Mouse (Mus musculus) megakaryocyte-erythroid progenitor cell, adult 5-6 weeks (primary cell): Measurements from ENCODE around the gene Slc27a5. TPM values are rescaled to one million over a fixed set of nuclear protein-coding genes. Genes with fewer than 3 reads are reported as not detected.

Experiments
- ATAC-seq: replicated peaks from 2 replicates; pipeline ENCODE4 v1.8.0; 2016; ENCODE audit warnings: mild to moderate bottlenecking, inconsistent platforms; ENCODE audit not compliant: severe bottlenecking, poor library complexity, low FRiP score, low TSS enrichment
- total RNA-seq, 2 experiments: library from RNA; stranded (forward) in 1 of 2; stranded (reverse) in 1 of 2; fragments of 200-1000, 215-1000 nt in 1 of 2; fragments of >200 nt in 1 of 2; fragmentation: Nextera tagmentation in 1 of 2; gene quantifications; 2 replicates each; pipeline ENCODE4 v1.2.3; 2014 to 2017

The Slc27a5 gene
- total RNA-seq, 2 experiments from 2014 or later: not detected

DNA sequence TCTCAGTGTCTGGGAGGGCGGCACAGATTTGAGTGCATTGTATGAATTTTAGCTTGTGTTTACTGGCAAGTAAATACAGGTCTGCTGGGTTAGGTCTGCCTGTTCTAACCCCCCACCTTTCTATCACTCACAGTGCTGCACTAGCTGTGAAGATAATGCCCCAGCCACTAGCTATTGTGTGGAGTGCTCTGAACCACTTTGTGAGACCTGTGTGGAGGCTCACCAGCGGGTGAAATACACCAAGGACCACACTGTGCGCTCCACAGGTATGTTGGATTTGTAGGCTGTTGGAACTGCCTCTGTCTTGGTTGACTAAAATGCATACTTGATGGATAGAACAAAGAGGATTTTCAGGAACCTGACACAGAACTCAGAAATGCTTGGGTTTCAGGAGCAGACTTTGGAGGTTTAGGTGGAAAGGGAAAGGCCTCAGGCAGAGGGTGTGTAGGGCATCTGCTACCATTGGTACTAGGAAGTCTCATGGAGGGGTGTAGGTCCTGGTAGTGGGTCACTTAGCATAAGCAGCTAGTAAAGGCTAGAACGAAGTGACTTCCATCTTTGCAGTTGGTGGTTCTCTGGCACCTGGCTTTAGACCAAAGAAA, 27.6 kb upstream of the Slc27a5 start:
- no peak for ATAC-seq

DNA sequence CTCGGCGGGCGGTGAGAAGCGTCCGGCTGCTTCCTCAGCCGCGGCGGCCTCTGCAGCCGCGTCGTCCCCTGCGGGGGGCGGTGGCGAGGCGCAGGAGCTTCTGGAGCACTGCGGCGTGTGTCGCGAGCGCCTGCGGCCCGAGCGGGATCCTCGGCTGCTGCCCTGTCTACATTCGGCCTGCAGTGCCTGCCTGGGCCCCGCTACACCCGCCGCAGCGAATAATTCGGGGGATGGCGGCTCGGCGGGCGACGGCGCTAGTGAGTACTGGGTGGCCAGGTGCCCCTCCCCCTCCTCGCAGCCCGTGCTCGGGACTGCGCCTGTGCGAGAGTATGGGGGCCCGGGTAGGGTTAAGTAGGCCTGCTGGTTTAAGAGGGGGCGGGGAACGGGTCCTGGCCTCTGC, 26.8 kb upstream of the Slc27a5 start:
- ATAC-seq: peak; percentile 12

DNA sequence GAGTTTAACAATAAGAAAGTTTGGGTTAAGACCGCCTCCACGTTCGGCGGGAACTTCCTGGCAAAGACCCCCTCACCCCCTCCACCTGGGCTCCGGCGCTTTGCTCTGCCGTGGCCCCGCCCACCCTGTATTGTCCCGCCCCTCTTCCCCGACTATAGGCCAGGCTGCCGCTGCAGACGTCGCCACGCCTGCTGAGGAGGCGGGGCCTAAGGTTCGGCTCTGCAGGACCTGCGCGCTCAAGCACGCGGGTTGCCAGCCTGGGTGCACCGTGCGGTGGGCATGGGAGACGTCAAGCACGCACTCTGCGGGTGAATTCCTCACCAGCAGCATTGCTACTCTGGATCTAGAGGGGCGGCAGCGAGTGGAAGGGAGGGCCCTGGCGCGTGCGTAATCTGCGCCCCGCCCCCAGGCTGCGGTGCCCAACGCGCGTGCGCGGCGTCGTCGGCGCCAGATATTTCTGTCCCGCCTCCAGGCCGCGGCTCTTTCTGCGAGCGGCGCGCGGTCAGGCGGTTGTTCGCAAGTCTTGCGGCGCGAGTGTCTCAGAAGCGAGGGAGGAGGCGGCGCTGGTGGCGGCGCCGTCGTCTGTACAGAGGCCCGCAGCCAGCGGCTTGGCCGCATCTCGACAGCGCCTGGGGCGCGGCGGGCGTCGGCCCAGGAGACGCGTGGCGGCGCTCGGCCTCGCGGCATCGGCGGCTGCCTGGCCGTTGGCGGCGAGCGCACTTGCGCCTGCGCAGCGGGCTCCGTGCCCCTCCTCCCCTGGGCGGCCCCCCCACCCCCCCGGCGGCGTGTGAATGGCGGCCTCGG, 26.1 kb upstream of the Slc27a5 start:
- peak; percentile 84 for ATAC-seq

DNA sequence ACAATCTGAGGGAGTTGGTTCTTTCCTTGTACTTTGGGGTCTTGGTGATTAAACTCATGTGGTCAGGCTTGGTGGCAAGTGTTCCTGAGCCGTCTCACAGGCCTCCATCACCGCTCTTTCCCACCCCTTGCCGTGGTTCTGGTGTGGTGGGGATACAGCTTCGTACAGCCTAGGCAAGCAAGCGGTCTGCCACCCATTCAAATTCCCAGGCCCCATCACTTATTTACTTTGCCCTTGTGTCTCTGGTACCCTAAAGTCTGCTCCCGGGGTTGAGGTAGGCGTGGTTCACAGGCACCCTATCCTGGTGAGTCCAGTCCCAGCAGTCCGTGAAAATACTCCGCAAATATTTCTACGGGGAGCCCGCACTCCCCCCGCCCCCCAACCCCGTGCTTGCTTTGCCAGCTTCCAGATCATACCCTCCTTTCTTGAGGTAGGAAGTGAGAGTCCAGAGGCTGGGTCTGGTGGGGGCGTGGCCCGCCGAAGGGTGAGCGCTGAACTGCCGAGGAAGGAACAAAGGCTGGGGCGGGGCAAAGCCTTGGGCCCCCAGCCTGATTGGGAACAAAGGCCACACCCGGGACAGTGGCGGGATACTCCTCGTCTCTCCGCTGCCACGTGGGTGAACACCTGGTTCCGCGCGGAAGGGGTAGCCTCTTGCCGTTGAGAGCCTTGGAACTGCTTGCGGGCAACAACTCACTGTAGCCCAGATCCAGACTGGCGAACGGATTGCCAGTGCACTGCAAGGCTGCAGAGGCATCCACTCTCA, 25.0 kb upstream of the Slc27a5 start:
- ATAC-seq: peak; percentile 58

DNA sequence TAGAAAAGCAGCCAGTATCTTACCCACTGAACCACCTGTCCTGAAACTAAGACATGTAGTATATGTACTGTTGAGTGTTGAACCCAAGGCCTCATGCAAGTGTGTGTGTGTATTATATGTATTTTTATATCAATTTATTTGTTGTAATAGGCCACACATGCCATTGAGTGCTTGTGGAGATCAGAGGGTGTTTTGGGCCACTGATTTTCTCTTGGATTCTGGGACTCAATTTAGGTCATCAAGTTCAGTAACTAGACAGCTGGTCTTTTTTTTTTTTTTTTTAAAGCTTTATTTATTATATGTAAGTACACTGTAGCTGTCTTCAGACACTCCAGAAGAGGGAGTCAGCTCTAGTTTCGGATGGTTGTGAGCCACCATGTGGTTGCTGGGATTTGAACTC, 17.2 kb upstream of the Slc27a5 start:
- no peak for ATAC-seq

DNA sequence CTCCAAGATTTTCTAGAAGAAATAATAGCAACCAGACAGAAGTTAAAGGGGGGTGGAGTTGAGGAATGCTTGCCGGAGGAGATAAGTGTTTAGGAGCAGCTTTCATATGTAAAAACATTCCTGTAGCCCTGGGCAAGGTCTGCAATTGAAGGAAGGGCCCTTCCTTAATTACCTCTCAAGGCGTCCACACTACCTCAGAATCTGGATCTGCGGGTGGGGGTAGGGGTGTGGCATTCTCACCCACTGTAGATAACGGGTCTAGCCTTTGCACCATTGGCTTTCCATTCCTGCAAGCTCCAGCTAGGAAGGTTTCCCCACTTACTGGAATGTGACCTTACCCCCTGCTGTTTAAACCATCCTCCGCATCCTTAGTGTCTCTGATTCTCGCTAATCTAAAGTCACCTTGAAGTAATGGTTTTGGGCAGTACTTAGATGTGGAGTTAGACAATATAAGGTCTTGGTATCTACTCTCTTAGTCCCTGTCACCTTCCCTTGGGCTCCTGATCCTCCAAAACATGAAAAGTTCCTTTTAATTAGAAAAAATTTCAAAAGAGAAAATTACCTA, 16.4 kb upstream of the Slc27a5 start:
- no peak for ATAC-seq

DNA sequence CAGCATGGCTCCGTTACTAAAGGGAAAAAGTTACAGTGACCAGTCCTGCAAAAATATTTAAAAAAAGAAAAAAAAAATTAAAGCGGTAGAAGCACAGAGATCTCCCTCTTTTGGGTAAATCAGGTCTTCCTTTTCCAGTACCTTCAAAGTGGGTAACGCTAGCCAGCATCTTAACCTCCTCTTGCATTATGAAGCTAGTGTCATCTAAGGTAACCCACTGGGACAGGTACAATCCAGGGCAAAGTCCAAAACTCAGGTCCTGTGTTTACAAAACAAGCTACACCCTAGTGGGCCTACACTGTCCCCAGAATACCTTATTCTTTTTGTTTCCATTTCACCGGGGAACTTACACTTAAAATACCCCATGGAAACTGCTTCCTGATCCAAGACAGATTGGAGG, 15.7 kb upstream of the Slc27a5 start:
- ATAC-seq: no peak

DNA sequence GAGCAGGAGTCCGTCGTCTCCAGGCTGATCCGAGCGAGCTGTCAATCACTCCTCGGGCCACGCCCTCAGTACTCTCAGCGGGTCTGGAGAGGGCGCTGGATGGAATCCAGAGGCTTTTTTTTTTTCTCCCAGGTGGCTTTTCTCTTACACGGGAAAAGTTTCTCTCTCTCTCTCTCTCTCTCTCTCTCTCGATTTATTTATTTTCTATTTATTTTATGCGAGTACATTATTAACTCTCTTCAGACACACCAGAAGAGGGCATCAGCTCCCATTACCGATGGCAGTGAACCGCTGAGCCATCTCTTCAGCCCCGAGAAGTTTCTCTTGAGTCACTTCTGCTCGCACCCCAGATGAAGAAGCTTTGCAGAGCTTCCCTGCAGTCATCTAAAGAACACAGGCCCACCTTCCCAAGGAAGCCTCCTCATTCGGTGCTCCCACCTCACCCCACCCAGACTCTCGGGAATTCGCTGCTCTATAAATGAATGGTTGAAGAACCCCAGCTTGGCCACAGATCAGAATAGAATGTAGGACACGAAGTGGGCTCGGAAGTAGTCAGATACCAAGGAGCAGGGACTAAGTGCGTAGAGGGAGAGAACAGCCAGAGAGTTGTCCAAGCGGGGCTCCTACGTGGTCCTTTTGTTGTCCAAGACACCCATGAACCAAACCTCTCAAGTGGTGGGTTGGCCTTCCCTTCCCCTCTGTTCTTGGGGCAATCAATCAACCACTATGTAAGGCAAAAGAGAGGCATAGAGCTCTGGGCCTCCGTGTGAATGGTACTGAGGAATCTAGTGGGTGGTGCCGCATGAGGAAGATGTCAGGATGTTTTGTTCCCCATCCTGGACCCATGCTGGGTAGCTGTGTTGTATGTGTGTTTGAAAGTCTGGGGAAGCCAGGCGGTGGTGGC, 12.3 kb upstream of the Slc27a5 start, which contains the start of gene Zbtb45:
Gene Zbtb45, minus strand, starts transcription at position 30 of the 904 bp plus-strand sequence.
- ATAC-seq: no peak

DNA sequence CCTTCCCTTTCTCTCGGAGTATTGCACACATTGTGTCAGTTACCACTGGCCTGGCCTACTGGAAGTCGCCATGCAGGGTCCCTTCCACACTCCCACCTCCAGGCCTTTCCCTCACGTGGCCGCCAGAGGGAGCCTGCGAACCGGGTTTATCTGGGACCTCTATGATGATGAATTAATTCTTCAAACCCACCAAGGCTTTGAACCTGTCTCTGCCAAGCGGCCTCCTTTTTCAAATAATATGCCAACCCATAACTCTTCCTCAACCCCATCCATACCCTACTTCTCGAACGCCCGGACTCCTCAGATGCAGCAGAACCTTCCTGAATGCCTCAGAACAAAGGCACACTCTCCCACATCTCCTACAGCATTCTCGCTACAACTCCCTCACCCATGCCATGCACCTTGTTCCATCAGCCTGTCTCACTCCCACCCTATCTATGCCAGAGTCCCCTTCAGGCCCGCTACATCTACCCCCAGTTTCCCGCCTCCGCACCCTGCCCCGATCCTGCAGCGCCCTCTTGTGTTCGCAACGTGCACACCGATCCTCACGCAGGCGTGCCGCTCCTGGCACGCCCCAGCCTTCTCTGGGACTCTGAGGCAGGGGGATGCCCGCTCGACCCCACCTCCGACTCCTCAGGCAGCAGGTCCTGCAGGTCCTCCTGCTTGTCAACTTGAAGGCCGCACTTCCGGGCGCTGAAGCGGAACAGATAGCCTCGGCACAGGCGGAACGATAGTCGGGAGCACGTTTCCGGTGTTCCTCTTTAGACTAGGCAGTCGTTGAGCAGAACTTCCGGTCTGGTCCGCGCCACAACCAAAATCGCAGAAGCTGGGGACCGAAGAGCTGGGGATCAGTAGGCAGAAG, 11.4 kb upstream of the Slc27a5 start:
- peak; percentile 94 for ATAC-seq

DNA sequence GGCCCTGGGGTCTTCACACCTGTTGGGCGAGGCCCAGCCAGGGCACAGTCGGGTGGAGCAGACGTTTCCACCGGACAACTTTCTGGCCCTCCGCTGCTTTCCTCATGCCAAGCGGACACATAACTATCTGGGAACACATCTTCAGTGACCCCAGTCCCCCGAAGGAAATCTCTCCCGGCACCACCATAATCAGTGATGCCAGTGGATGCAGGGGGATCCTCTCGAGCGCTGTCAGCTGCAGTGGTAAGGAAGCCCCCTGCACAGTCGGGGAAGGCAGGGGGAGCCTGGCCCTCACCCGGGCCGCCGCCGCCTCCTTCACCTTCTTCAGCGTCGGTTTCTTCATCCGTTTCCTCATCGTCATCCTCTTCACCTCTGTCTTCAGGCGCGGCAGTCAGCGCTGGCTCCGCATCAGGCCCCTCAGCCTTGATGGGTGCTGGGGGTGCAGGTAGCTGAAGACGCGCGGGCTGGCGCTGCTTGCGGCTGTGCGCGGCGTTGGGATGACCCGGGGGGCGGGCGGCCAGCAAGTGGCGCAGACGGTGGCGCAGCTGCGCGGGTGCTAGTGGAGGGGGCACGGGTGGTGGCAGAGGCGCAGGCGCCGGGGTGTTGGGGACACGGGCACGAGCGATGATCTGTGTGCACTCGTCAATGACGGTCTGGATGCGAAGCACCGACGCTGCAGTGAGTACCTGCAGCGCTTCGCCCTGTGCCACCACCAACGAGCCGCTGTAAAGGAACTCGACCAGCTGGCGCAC, 9.5 kb upstream of the Slc27a5 start:
- ATAC-seq: no peak

DNA sequence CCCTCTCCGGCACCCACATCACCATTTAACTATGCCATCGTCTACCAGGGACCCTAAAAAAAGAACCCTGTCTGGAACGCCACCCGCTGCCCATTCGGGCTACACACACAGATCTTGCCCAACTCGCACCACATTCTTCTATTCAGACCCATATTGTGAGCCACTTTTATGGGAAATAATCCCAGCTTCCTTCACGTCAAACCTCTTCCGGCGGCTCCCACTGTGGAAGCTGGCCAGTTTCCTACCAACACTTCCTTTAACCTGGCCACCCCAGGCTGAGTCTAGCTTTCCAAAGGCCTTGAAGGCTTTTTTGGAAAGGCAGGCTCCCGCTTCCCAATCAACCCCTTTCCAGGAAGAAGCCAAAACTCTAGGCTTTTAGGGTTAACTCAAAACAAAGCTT, 8.5 kb upstream of the Slc27a5 start:
- no peak for ATAC-seq

DNA sequence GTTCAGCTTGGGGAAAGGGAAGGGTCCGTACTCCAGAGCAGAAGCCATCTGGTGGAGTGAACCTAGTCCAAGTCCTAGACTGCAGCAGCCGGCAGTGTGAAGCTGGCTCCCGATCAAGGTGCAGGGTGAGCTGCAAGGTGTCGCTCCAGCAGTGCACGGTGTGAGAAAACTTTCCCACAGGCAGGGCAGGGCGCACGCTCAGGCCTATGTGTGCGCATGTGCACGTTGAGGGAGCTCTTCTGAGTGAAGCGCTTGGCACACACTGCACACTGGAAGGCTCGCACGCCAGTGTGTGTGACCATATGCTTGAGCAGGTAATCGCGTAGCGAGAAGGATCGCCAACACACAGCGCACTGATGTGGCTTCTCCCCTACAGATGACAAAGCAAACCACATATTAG, 8.0 kb upstream of the Slc27a5 start:
- ATAC-seq: no peak

DNA sequence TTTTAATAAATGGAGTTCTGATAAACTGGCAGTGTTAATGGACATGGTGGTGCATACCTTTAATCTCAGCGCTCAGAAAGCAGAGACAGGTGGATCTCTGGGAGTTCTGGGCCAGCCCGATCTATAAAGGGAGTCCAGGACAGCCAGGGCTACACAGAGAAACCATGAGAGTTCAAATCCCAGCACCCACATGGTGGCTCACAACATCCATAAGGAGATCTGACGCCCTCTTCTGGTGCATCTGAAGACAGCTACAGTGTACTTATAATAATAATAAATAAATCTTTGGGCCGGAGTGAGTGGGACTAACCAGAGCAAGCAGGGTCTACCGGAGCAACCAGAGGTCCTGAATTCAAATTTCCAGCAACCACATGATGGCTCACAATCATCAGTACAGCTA, 5.4 kb upstream of the Slc27a5 start:
- no peak for ATAC-seq

DNA sequence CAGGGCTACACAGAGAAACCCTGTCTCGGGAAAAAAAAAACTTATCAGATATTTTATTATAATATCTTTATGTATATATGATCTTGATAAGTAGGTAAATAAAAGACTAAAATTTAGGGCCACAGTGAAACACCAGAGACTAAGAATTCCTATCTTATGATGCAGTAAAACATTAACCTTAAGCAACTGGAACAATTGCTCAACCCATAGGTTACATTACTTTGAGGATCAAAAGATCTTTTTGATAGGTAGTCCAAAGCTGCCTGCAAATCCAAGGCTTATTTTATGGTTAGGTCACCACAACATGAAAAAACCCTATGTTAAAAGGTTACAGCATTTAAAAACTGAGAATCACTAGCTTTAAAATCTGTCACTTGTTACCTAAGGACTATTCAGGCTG, 3.6 kb upstream of the Slc27a5 start:
- no peak for ATAC-seq

DNA sequence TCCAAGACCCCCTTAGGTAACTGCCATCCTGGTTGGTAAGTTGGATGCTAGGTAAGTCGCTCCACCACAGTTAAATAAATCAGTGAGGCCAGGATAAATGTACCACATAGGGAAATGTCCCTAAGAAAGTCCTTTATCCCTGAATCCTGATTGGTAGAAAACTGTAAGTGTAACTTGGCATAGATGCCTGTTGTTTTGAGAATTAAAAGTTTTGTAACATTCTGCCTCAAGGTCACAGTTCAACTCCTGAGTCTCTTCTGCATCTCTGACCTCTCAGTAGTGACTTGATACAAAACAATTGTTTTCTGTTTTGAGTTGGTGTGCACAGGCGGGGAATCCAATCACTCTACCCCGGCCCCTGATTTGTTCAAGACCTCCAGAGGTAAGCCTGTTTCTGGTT, 859 bp upstream of the Slc27a5 start, which contains the start of gene Trim28:
Gene Trim28, plus strand, starts transcription at position 264 of the 400 bp plus-strand sequence.
- no peak for ATAC-seq

DNA sequence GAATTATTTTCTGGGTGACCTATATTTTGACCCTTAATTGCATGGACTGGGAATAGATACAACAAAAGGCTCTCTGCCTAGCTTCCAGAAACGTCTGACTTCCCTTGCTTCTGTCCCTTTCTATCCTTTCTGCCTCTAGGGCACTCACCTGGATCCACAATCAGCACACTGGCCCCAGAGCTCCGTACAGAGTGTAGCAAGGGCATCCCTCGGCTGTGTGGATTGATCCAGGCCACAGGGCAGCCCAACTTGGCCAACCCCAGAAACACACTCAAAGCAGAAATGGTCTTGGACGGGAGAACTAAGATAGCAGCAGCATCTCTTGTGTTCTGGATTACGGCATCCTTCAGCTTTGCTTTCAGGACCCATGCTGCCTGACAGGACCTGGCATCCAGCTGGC, 762 bp downstream of the Slc27a5 start:
- ATAC-seq: no peak

DNA sequence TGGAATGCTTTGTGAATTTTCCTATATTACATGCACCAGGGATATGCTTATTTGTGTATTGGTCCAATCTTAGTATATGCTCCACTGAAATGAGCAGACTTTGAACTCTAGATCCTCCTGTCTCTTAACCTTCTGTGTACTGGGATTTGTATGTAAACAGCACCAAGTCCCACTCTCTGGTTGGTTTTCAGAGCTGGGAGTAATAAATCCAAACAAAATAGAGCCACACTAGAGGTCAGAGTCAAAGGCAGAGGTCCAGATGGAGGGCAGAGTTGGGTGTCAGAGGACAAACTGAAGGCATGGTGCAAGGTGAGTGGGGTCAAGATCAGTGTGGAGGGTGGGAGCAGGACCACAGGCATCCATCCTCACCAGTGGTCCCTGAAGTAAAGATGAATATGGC, 2.1 kb downstream of the Slc27a5 start:
- no peak for ATAC-seq

DNA sequence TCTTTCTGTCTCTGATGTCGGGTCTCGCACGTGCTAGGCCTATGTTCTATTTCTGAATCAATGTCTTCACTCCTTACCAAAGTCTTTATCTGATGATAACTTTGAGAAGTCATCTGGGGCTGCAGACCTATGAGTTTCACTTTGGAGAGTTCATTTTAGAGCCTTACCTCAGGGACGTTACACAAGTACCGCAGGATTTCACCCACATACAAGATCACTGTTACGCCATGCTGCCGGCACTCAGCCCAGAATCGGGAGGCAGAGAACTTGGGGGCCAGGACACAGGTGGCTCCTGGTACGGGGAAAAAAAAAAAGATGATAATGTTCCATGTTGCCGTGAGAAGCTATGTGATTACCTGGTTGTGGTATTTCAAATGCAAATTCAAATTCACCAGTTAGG, 4.8 kb downstream of the Slc27a5 start:
- ATAC-seq: no peak
